Mouse (Mus musculus) layer of hippocampus, adult 9-11 months (tissue): Measurements from ENCODE around the gene Slc51a.
"Not testable (repeated sequence)": the region's sequence is repeated elsewhere in the genome, so short reads cannot be mapped to it uniquely, and the experiment has no call there.

ENCODE experiments used
- DNase-seq: peaks from one replicate; pipeline ENCODE4 v3.0.0; 2022

Slc51a gene

GRCm38 (mm10) chr16:32509066-32509942 is 21.6 kb upstream of the Slc51a start:
- DNase-seq, result no peak

- DNase-seq, result no peak
Measured at GRCm38 (mm10) chr16:32508506-32509065, 20.9 kb upstream of the Slc51a start.

- DNase-seq, result no peak
Measured at GRCm38 (mm10) chr16:32508035-32508434, 20.4 kb upstream of the Slc51a start.

GRCm38 (mm10) chr16:32507407-32507806 is 19.7 kb upstream of the Slc51a start:
- DNase-seq, result no peak

GRCm38 (mm10) chr16:32506868-32507267 is 19.2 kb upstream of the Slc51a start:
- DNase-seq, result no peak

GRCm38 (mm10) chr16:32506298-32506697 is 18.6 kb upstream of the Slc51a start:
- DNase-seq, result no peak

GRCm38 (mm10) chr16:32503633-32504032 is 16.0 kb upstream of the Slc51a start:
- no peak for DNase-seq

- no peak for DNase-seq
Measured at GRCm38 (mm10) chr16:32502621-32503335, 15.1 kb upstream of the Slc51a start.

GRCm38 (mm10) chr16:32501459-32501858 is 13.8 kb upstream of the Slc51a start:
- DNase-seq, result no peak

GRCm38 (mm10) chr16:32499430-32500037 is 11.9 kb upstream of the Slc51a start:
- DNase-seq, result peak; percentile 87

- no peak for DNase-seq
Measured at GRCm38 (mm10) chr16:32498996-32499395, 11.3 kb upstream of the Slc51a start.

- no peak for DNase-seq
Measured at GRCm38 (mm10) chr16:32495965-32496364, 8.3 kb upstream of the Slc51a start, which contains the start of gene Zdhhc19. Gene Zdhhc19 (plus strand): TSS chr16:32496265.

- not testable (repeated sequence) for DNase-seq
Measured at GRCm38 (mm10) chr16:32494371-32494770, 6.7 kb upstream of the Slc51a start.

GRCm38 (mm10) chr16:32488939-32489338 is 1.3 kb upstream of the Slc51a start:
- DNase-seq, result no peak

GRCm38 (mm10) chr16:32486046-32486445 is 1.6 kb downstream of the Slc51a start:
- no peak for DNase-seq

GRCm38 (mm10) chr16:32485209-32485608 is 2.5 kb downstream of the Slc51a start:
- DNase-seq, result no peak

GRCm38 (mm10) chr16:32484431-32484871 is 3.2 kb downstream of the Slc51a start:
- DNase-seq, result no peak

GRCm38 (mm10) chr16:32479415-32479814 is 8.3 kb downstream of the Slc51a start:
- DNase-seq, result no peak

GRCm38 (mm10) chr16:32477315-32477714 is 10.4 kb downstream of the Slc51a start:
- DNase-seq, result no peak

- peak; percentile 52 for DNase-seq
Measured at GRCm38 (mm10) chr16:32472276-32473015, 15.2 kb downstream of the Slc51a start.

- DNase-seq, result no peak
Measured at GRCm38 (mm10) chr16:32469404-32470105, 18.1 kb downstream of the Slc51a start.

GRCm38 (mm10) chr16:32468488-32468887 is 19.2 kb downstream of the Slc51a start:
- peak; percentile 50 for DNase-seq
